Mouse (Mus musculus): ENCODE data around the gene 4930544G11Rik.

GRCm38 (mm10) chr6:65950492-65950891 is 1.9 kb upstream of the 4930544G11Rik start:
- TF ChIP-seq POLR2A (IDR thresholded peaks at IDR 0.05; ENCODE audit: low read depth, low read length): no peak
- no peak for TF ChIP-seq CTCF (IDR thresholded peaks at IDR 0.05; ENCODE audit: borderline replicate concordance, insufficient read depth, low read length)

Data from embryonic fibroblast, embryonic 13.5 days (primary cell).